Comparison of ENCODE assay signal across 14 mouse cellular contexts in genomic region chr16:31113596-31113995, GRCm38 (mm10).
"Had no signal": no experiment of that assay in that cellular context is flagged by ENCODE, and none has a peak within 500 bp of the region (broad histone marks: within the 10 kb centered on the region; RNA-seq: fewer than 3 reads in every experiment).

No protein-coding gene starts in this region.

- DNase-seq: heart, postnatal 10 days; heart, postnatal 14 days; heart, postnatal 4 days; kidney, adult 11 months; kidney, adult 18-20 months; kidney, adult 2 months; kidney, adult 8-10 months; kidney, adult 9 months; kidney, postnatal 10 days; kidney, postnatal 14 days; kidney, postnatal 36 days; kidney, postnatal 4 days; layer of hippocampus, adult 9-11 months; layer of hippocampus, postnatal 36 days had no signal
